ENCODE assay signal across 8 mouse cellular contexts in genomic region chr11:23770760-23771506, GRCm38 (mm10). TPM values are rescaled to one million over a fixed set of nuclear protein-coding genes. Genes with fewer than 3 reads are reported as not detected.
DNase-seq lines count a peak whose midpoint lies in the region; ATAC-seq lines count a peak whose summit lies in the region.

Gene Rel, minus strand, starts transcription at chr11:23770970.

- H3K4me2 ChIP-seq in forebrain, embryonic 11.5 days (ENCODE audit: low read depth, low read length, severe bottlenecking) = peak within 1 kb of the TSS; percentile 88
- H3K4me2 ChIP-seq in heart, embryonic 16.5 days (ENCODE audit: low read depth, low read length) = peak within 1 kb of the TSS; percentile 69
- peak within 1 kb of the TSS; percentile 88 for H3K4me2 ChIP-seq in liver, embryonic 15.5 days
- H3K4me2 ChIP-seq in neural tube, embryonic 12.5 days (replicated peaks) = peak within 1 kb of the TSS; percentile 80

- DNase-seq in c-Kit-positive CD71-negative TER-119-negative erythroid progenitor cells, embryonic 14.5 days (ENCODE audit: low read depth) = peak; percentile 72
- peak; percentile 94 for DNase-seq in forebrain, embryonic 11.5 days (ENCODE audit: low spot score)
- peak; percentile 94 for DNase-seq in kidney, postnatal 36 days
- peak; percentile 55 for DNase-seq in telencephalon, adult 2 months (ENCODE audit: low read depth, low spot score)

- peak within 1 kb of the TSS; percentile 72 for H3K27ac ChIP-seq in forebrain, embryonic 11.5 days (ENCODE audit: low read depth, low read length)
- peak within 1 kb of the TSS; percentile 99 for H3K27ac ChIP-seq in heart, embryonic 16.5 days (ENCODE audit: low read length)
- peak within 1 kb of the TSS; percentile 85 for H3K27ac ChIP-seq in liver, embryonic 15.5 days (replicated peaks)
- H3K27ac ChIP-seq in neural tube, embryonic 12.5 days = peak within 1 kb of the TSS; percentile 70

- peak; percentile 60 for ATAC-seq in CD4-positive, CD25-positive, alpha-beta regulatory T cell, adult 4 months
- peak; percentile 93 for ATAC-seq in forebrain, embryonic 11.5 days (replicated peaks; ENCODE audit: low FRiP score)
- peak; percentile 88 for ATAC-seq in heart, embryonic 16.5 days (replicated peaks; ENCODE audit: extremely low read depth, insufficient read depth, low FRiP score)
- ATAC-seq in liver, embryonic 15.5 days (ENCODE audit: insufficient read depth) = peak; percentile 78
- ATAC-seq in neural tube, embryonic 12.5 days (ENCODE audit: low FRiP score, low read depth) = peak; percentile 93

- under 1% methylated on average over 83 of the region's 88 CpGs for WGBS in forebrain, embryonic 11.5 days
- under 1% methylated on average over 78 of the region's 88 CpGs for WGBS in heart, embryonic 16.5 days
- WGBS in liver, embryonic 15.5 days (ENCODE audit: insufficient replicate concordance) = under 1% methylated on average over 87 of the region's 88 CpGs
- WGBS in neural tube, embryonic 12.5 days = under 1% methylated on average over 82 of the region's 88 CpGs

- no peaks in the 10 kb centered on the region for H3K36me3 ChIP-seq in forebrain, embryonic 11.5 days (ENCODE audit: control insufficient read depth, insufficient read depth, low read length)
- no peaks in the 10 kb centered on the region for H3K36me3 ChIP-seq in heart, embryonic 16.5 days (ENCODE audit: control insufficient read depth, insufficient read depth)
- no peaks in the 10 kb centered on the region for H3K36me3 ChIP-seq in liver, embryonic 15.5 days (replicated peaks)
- no peaks in the 10 kb centered on the region for H3K36me3 ChIP-seq in neural tube, embryonic 12.5 days

- H3K27me3 ChIP-seq in forebrain, embryonic 11.5 days (ENCODE audit: control insufficient read depth, insufficient read depth, low read length) = peaks cover 5% of the 10 kb centered on the region; the same call in 1 of the 2 replicates
- H3K27me3 ChIP-seq in heart, embryonic 16.5 days (ENCODE audit: control insufficient read depth, insufficient read depth, low read length) = no peaks in the 10 kb centered on the region
- peaks cover 30% of the 10 kb centered on the region for H3K27me3 ChIP-seq in liver, embryonic 15.5 days
- H3K27me3 ChIP-seq in neural tube, embryonic 12.5 days (replicated peaks) = no peaks in the 10 kb centered on the region

- H3K4me3 ChIP-seq in forebrain, embryonic 11.5 days (ENCODE audit: low read depth, low read length) = peak within 1 kb of the TSS; percentile 68
- H3K4me3 ChIP-seq in heart, embryonic 16.5 days (ENCODE audit: low read length) = peak within 1 kb of the TSS; percentile 86
- H3K4me3 ChIP-seq in liver, embryonic 15.5 days (replicated peaks) = peak within 1 kb of the TSS; percentile 70
- H3K4me3 ChIP-seq in neural tube, embryonic 12.5 days = peak within 1 kb of the TSS; percentile 72

- peak within 1 kb of the TSS; percentile 62 for H3K9ac ChIP-seq in forebrain, embryonic 11.5 days (ENCODE audit: low read length)
- H3K9ac ChIP-seq in heart, embryonic 16.5 days (ENCODE audit: low read length) = peak within 1 kb of the TSS; percentile 92
- H3K9ac ChIP-seq in liver, embryonic 15.5 days = peak within 1 kb of the TSS; percentile 56
- peak within 1 kb of the TSS; percentile 70 for H3K9ac ChIP-seq in neural tube, embryonic 12.5 days

- no peaks in the 10 kb centered on the region for H3K9me3 ChIP-seq in forebrain, embryonic 11.5 days (ENCODE audit: control insufficient read depth, low read length)
- no peaks in the 10 kb centered on the region for H3K9me3 ChIP-seq in heart, embryonic 16.5 days (replicated peaks; ENCODE audit: control insufficient read depth, low read length)
- no peaks in the 10 kb centered on the region for H3K9me3 ChIP-seq in liver, embryonic 15.5 days (replicated peaks)
- no peaks in the 10 kb centered on the region for H3K9me3 ChIP-seq in neural tube, embryonic 12.5 days

- 0 out of 2 replicates have a peak, but pooled peaks cover 2% of the 10 kb centered on the region for H3K4me1 ChIP-seq in forebrain, embryonic 11.5 days (replicated peaks; ENCODE audit: control insufficient read depth, insufficient read depth, low read length)
- H3K4me1 ChIP-seq in heart, embryonic 16.5 days (ENCODE audit: control insufficient read depth, insufficient read depth, low read length) = peaks cover 6% of the 10 kb centered on the region; the same call in 1 of the 2 replicates
- H3K4me1 ChIP-seq in liver, embryonic 15.5 days (replicated peaks) = peaks cover 19% of the 10 kb centered on the region
- no peaks in the 10 kb centered on the region for H3K4me1 ChIP-seq in neural tube, embryonic 12.5 days

RNA-seq across cellular contexts. Expression of gene Rel, which starts in this region (rescaled TPM):
- 10 to 100 TPM; 24.2 to 25.8 TPM for polyA plus RNA-seq in CD4-positive, CD25-positive, alpha-beta regulatory T cell, adult 4 months (2017; shearing (Covaris generic))
- 0.63 and 0.67 TPM in 2 replicates for polyA plus RNA-seq in forebrain, embryonic 11.5 days (2014; fragmentation: Nextera tagmentation; extraction: Ambion mirVana)
- 1.5 and 1.6 TPM in 2 replicates for polyA plus RNA-seq in heart, embryonic 16.5 days (2015; fragmentation: Nextera tagmentation; extraction: Ambion mirVana)
- 0.46 and 0.48 TPM in 2 replicates for polyA plus RNA-seq in liver, embryonic 15.5 days (2015; fragmentation: Nextera tagmentation; extraction: Ambion mirVana)
- 0.64 and 0.80 TPM in 2 replicates for polyA plus RNA-seq in neural tube, embryonic 12.5 days (2016; fragmentation: Nextera tagmentation; extraction: Ambion mirVana)

Comparison
In these comparisons a context has a peak if more than half of its experiments do, and no peak if none do; other contexts are left out.
1. Peak in every context shown above with its lines: DNase-seq, ATAC-seq, H3K4me3 ChIP-seq and H3K27ac ChIP-seq.
2. Peak in DNase-seq, ATAC-seq, H3K4me3 ChIP-seq, H3K27ac ChIP-seq, H3K9ac ChIP-seq and H3K4me2 ChIP-seq in forebrain, embryonic 11.5 days; RNA of the gene not detected or under 1 TPM.
3. Peak in ATAC-seq, H3K4me3 ChIP-seq, H3K27ac ChIP-seq, H3K9ac ChIP-seq and H3K4me2 ChIP-seq in liver, embryonic 15.5 days; RNA of the gene not detected or under 1 TPM.
4. Peak in ATAC-seq, H3K4me3 ChIP-seq, H3K27ac ChIP-seq, H3K9ac ChIP-seq and H3K4me2 ChIP-seq in neural tube, embryonic 12.5 days; RNA of the gene not detected or under 1 TPM.